Comparison of ENCODE assay signal across 8 mouse cellular contexts in genomic region chr7:93095511-93095910, GRCm38 (mm10). TPM values are rescaled to one million over a fixed set of nuclear protein-coding genes. Genes with fewer than 3 reads are reported as not detected.
DNase-seq lines count a peak whose midpoint lies in the region; ATAC-seq and TF ChIP-seq lines count a peak whose summit lies in the region.

No protein-coding gene starts in this region.

- intact Hi-C loops in left cerebral cortex, postnatal 10 days (cut with DNase I): loop anchor here (1.0 to 5.0 kb wide), 3 partner anchors 128 to 221 kb away; partner anchors contain the start of genes Ddias and Prcp

- no peak for TF ChIP-seq EP300 in stomach, postnatal 0 days (optimal IDR thresholded peaks at IDR 0.05)

- no peak for TF ChIP-seq POLR2A in brain, embryonic 14.5 days (IDR thresholded peaks at IDR 0.05; ENCODE audit: borderline replicate concordance, extremely low read depth, insufficient read depth, insufficient read length, poor library complexity, severe bottlenecking)

- H3K4me3 ChIP-seq in forebrain, embryonic 10.5 days: peak overlapping the region; percentile 35
- peak overlapping the region; percentile 22 for H3K4me3 ChIP-seq in hindbrain, embryonic 13.5 days
- peak overlapping the region; percentile 40 for H3K4me3 ChIP-seq in midbrain, embryonic 10.5 days
- no peak overlapping the region for H3K4me3 ChIP-seq in stomach, postnatal 0 days (ENCODE audit: low read depth, low read length)

- H3K9me3 ChIP-seq in forebrain, embryonic 10.5 days: no peaks in the 10 kb centered on the region
- no peaks in the 10 kb centered on the region for H3K9me3 ChIP-seq in hindbrain, embryonic 13.5 days
- H3K9me3 ChIP-seq in midbrain, embryonic 10.5 days (replicated peaks): no peaks in the 10 kb centered on the region
- H3K9me3 ChIP-seq in stomach, postnatal 0 days (ENCODE audit: control insufficient read depth, low read length): no peaks in the 10 kb centered on the region

- peaks cover 33% of the 10 kb centered on the region for H3K4me1 ChIP-seq in forebrain, embryonic 10.5 days
- H3K4me1 ChIP-seq in hindbrain, embryonic 13.5 days (replicated peaks): peaks cover 25% of the 10 kb centered on the region
- H3K4me1 ChIP-seq in midbrain, embryonic 10.5 days: peaks cover 41% of the 10 kb centered on the region
- H3K4me1 ChIP-seq in stomach, postnatal 0 days (replicated peaks; ENCODE audit: control insufficient read depth, insufficient read depth): no peaks in the 10 kb centered on the region

- under 1% methylated on average over 8 of the region's 8 CpGs for WGBS in forebrain, embryonic 10.5 days
- WGBS in hindbrain, embryonic 13.5 days: 6% methylated on average over 8 of the region's 8 CpGs
- under 1% methylated on average over 8 of the region's 8 CpGs for WGBS in midbrain, embryonic 10.5 days
- 9% methylated on average over 8 of the region's 8 CpGs for WGBS in stomach, postnatal 0 days

- peak; percentile 74 for DNase-seq in MN1 (ENCODE audit: low spot score)
- peak; percentile 93 for DNase-seq in brain, embryonic 14.5 days (ENCODE audit: low read depth)
- peak; percentile 65 for DNase-seq in forebrain, embryonic 10.5 days (ENCODE audit: extremely low spot score, low spot score)
- peak; percentile 57 to 61 for DNase-seq in left cerebral cortex, postnatal 10 days (ENCODE audit: extremely low spot score in 1 of 2, low spot score in 2 of 2)
- peak; percentile 67 for DNase-seq in midbrain, embryonic 10.5 days (ENCODE audit: low spot score)
- no peak for DNase-seq in stomach, postnatal 0 days (ENCODE audit: low spot score)
- no peak for DNase-seq in T-cell, adult 2 months (ENCODE audit: low spot score)

- peak; percentile 81; the same call in 1 of the 2 replicates for TF ChIP-seq CTCF in brain, embryonic 14.5 days (IDR thresholded peaks at IDR 0.05; ENCODE audit: borderline replicate concordance, extremely low read depth, insufficient read depth, insufficient read length)
- TF ChIP-seq CTCF in stomach, postnatal 0 days (IDR thresholded peaks at IDR 0.05; ENCODE audit: low read depth): peak; percentile 83

- H3K27ac ChIP-seq in forebrain, embryonic 10.5 days: peak overlapping the region; percentile 40
- H3K27ac ChIP-seq in hindbrain, embryonic 13.5 days: peak overlapping the region; percentile 35; the same call in 1 of the 2 replicates
- H3K27ac ChIP-seq in midbrain, embryonic 10.5 days (replicated peaks): peak overlapping the region; percentile 67
- H3K27ac ChIP-seq in stomach, postnatal 0 days (replicated peaks): no peak overlapping the region

- peak overlapping the region; percentile 46; the same call in 1 of the 2 replicates for H3K9ac ChIP-seq in hindbrain, embryonic 13.5 days
- no peak overlapping the region for H3K9ac ChIP-seq in stomach, postnatal 0 days (ENCODE audit: low read length)

- peak; percentile 74 for ATAC-seq in hindbrain, embryonic 13.5 days (ENCODE audit: low FRiP score)
- no peak for ATAC-seq in stomach, postnatal 0 days (ENCODE audit: low FRiP score, low TSS enrichment)

- peaks cover 46% of the 10 kb centered on the region for H3K27me3 ChIP-seq in forebrain, embryonic 10.5 days (ENCODE audit: poor library complexity, severe bottlenecking)
- no peaks in the 10 kb centered on the region for H3K27me3 ChIP-seq in hindbrain, embryonic 13.5 days
- peaks cover 27% of the 10 kb centered on the region for H3K27me3 ChIP-seq in midbrain, embryonic 10.5 days (ENCODE audit: low read depth, poor library complexity, severe bottlenecking)
- no peaks in the 10 kb centered on the region for H3K27me3 ChIP-seq in stomach, postnatal 0 days (ENCODE audit: control insufficient read depth, insufficient read depth, low read length)

- no peaks in the 10 kb centered on the region for H3K36me3 ChIP-seq in forebrain, embryonic 10.5 days (replicated peaks)
- no peaks in the 10 kb centered on the region for H3K36me3 ChIP-seq in hindbrain, embryonic 13.5 days
- H3K36me3 ChIP-seq in midbrain, embryonic 10.5 days: no peaks in the 10 kb centered on the region
- H3K36me3 ChIP-seq in stomach, postnatal 0 days (ENCODE audit: control insufficient read depth, insufficient read depth, low read length): no peaks in the 10 kb centered on the region

- H3K4me2 ChIP-seq in hindbrain, embryonic 13.5 days: peak overlapping the region; percentile 53
- H3K4me2 ChIP-seq in stomach, postnatal 0 days (replicated peaks; ENCODE audit: low read depth): peak overlapping the region; percentile 34; the same call in 1 of the 2 replicates

RNA-seq across cellular contexts. Expression of gene Fam181b, which starts 15.8 kb away (rescaled TPM):
- 25.8 and 29.7 TPM in 2 replicates for polyA plus RNA-seq in brain, embryonic 14.5 days (2012; rRNA removed)
- 33.3 and 34.6 TPM in 2 replicates for polyA plus RNA-seq in forebrain, embryonic 10.5 days (2016; fragmentation: Nextera tagmentation; extraction: Ambion mirVana)
- 36.3 and 42.4 TPM in 2 replicates for polyA plus RNA-seq in hindbrain, embryonic 13.5 days (2015; fragmentation: Nextera tagmentation; extraction: Ambion mirVana)
- total RNA-seq in left cerebral cortex, postnatal 10 days (2021): 10 to 100 TPM; 16.7 to 19.0 TPM
- polyA plus RNA-seq in midbrain, embryonic 10.5 days (2016; fragmentation: Nextera tagmentation; extraction: Ambion mirVana): 65.1 and 66.1 TPM in 2 replicates
- polyA plus RNA-seq in stomach, postnatal 0 days (2015; fragmentation: Nextera tagmentation; extraction: Ambion mirVana): 2.7 and 3.0 TPM in 2 replicates

Comparison
In these comparisons a context has a peak if more than half of its experiments do, and no peak if none do; other contexts are left out.
1. DNase-seq: peak in MN1 (single experiment), brain, embryonic 14.5 days (single experiment), forebrain, embryonic 10.5 days (single experiment), left cerebral cortex, postnatal 10 days (2 of 2) and midbrain, embryonic 10.5 days (single experiment); none in stomach, postnatal 0 days (single experiment) and T-cell, adult 2 months (single experiment).